Mouse (Mus musculus) retina, embryonic 14.5 days (tissue): ENCODE measurements around the gene Tex44.

ENCODE experiments used
- DNase-seq: peaks from one replicate; pipeline ENCODE4 v3.0.0-alpha.2; 2015; ENCODE audit warnings: low spot score

Gene Tex44

DNA sequence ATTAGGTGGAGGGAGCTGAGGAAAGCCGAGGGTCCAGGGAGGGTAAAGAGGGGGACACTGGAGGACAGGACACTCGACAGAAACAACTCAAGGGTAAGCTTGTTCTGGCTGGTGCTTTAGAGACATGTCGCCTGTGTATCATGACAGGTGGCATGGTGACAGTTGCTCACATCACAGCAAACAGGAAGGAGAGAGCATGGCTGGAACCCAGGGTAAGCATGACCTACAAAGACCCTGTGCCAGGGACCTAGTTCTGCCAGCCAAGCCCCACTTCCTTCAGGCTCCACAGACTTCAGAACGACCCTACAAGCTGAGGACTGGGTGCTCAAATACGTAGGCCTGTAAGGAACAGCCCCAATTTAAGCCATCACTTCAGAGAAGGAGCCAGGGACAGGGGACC lies 2.2 kb upstream of the Tex44 start:
- no peak for DNase-seq

DNA sequence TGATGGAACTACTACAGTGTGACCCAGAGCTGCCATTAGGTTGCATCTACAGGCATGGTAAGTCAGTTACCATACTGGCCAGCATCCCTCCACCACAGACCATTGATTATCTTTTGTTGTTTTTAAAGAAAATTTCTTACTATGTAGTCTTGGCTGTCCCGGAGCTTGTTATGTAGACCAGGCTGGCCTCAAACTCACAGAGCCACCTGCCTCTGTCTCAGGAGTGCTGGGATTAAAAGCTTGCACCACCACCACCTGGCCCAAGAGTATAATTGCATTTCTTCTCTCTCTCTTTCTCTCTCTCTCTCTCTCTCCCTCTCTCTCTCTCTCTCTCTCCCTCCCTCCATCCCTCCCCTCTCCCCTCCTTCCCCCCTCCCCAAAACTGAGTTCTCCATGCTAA lies 1.8 kb upstream of the Tex44 start:
- no peak for DNase-seq

- DNase-seq, result peak; percentile 48
Measured at GRCm38 (mm10) chr1:86424835-86425547, 1.1 kb upstream of the Tex44 start.

- peak; percentile 90 for DNase-seq
Measured at GRCm38 (mm10) chr1:86430056-86430455, 3.9 kb downstream of the Tex44 start.

GRCm38 (mm10) chr1:86432778-86433177 lies 6.6 kb downstream of the Tex44 start:
- no peak for DNase-seq

GRCm38 (mm10) chr1:86433359-86433758 lies 7.2 kb downstream of the Tex44 start:
- DNase-seq, result no peak

- no peak for DNase-seq
Measured at GRCm38 (mm10) chr1:86434001-86434400, 7.9 kb downstream of the Tex44 start.

- DNase-seq, result peak; percentile 99
Measured at GRCm38 (mm10) chr1:86434439-86435201, 8.5 kb downstream of the Tex44 start.

DNA sequence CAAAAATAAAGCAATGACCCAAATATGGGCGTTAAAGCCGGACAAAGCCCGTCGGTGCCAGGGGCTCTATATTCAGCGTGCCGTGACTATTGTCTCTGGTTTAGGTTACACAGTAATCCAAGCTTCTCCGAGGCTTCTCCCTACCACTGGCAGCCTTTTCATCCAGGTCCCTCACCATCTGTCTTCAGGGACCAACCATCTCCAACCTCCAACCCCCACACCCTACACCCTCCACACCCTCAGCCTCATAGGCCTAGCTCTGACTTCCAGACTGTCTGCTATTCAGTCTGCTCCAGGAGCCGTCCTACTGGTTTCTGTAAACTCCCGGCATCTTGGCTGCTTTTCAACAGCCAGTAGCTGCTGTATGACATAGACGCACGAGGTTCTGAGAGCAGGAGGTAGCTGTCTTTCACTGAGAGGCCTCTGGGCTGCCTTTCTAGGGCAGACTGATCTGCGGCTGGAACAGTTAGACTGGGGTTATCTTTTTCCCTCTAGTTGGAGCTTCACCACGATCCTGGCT lies 9.2 kb downstream of the Tex44 start:
- DNase-seq, result peak; percentile 57

DNA sequence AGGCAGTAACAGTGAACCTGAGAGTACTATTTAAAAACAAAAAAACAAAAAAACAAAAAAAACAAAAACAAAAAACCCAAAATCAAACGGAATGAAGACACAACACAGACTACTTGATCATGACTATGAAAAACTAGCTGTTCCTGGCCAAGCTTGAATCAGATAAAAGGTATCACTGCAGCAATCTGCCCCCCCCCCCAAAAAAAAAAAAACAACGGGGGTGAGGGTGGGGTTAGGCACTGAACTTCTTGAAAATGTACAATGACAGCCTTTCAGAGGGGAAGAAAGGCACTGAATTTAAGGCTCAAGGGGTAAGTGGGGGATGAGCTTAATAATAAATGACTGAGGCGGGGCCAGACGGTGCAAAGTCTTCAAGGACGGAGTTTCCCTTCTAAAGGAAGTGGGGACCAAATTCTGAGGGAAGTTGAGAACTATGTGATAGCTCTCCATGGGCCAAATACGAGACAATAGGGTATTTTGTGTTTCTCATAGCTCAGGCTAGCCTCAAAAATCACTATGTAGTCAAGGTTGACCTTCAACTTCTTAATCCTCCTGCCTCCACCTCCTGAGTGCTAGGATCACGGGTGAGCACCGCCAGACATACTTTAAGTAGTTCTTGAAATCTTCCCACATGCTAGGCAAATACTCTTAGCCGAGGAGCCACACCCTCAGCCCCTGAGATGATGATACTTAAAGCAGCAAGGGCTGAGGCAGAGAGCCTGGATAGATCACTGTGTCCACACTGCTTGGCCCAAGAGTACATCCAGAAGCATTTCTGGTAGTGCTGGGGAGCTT lies 11.3 kb downstream of the Tex44 start:
- DNase-seq, result no peak

GRCm38 (mm10) chr1:86438014-86438319 lies 11.8 kb downstream of the Tex44 start:
- DNase-seq, result no peak

DNA sequence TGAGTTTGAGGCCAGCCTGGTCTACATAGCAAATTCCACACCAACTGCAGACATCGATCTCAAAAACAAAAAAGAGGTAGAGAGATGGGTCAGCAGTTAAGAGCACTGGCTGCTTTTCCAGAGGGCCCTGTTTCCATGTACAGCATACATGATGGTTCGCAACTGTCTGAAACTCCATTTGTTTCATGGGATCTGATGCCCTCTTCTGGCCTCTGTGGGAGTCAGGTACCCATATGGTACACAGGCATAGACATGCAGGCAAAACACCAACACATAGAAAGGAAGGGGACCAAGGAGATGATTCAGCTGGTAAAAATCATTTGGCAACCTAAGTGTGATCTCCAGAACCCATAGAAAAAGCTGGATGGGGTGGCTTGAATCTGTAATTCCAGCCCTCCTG lies 12.4 kb downstream of the Tex44 start:
- peak; percentile 47 for DNase-seq

DNA sequence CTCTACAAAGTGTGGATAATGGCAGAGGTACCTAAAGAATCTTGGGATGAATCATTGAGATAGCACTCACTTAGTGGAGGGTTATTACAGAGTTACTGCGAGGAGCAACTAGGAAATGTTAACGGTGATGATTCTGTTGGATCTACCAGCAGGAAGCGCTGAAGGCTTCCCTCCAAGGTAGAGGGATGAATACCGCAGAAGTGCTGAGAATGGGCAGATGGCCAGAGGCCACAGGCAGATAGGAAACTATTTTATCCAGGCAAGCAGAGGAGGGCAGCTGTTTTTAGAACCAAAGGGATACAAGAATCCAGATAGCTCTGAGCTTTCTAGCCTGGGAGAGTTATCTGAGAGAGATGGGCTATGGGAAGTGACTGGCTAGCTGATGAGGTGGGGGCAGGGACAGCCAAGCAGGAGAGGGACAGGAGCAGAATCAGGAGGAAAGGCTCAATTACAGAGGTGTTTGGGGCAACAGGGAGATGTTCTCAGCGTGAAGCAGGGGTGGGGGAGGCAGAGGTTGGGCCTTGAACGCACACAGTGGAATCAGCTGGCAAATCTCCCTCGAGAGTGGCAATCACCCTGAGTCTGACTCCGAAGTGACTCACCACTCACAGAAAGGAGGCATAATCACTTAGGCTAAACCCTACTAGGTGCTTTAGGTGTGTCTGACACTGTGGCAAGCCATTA lies 13.5 kb downstream of the Tex44 start:
- no peak for DNase-seq

GRCm38 (mm10) chr1:86440171-86440886 lies 14.2 kb downstream of the Tex44 start:
- DNase-seq, result peak; percentile 98

DNA sequence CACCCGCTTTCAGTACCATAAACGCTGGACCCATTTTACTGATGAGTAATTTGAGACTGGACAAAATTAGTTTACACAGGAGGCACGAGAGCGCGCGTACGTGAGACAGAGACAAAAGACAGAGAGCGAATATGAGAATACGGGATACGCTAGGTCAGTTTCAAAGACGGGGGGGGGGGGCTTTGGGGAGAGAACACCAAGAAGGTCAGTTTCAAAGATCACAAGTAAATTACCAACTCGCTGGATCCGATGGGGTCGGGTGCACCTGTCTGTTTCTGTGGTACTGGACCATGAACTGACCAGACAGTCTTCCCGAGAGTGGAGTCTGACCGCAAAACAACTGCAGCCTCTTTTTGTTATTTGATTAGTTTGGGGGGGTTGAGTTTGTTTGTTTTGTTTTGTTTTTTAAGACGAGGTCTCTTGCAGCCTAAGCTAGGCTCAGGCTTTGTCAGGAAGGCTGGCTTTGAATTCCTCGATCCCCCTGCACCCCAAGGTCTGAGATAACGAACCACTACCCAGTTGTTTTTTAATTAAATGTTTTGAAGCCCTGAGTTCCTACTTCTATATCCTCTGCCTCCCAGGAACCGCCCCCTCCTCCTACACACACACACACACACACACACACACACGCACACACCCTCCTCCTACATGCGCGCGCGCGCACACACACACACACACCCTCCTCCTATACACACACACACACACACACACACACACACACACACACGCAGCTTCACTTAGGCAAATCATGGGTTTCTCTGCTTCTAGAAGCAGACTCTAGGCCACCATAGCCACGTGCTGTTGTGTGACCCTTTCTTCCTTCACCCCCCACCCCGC lies 15.0 kb downstream of the Tex44 start:
- peak; percentile 71 for DNase-seq

- no peak for DNase-seq
Measured at GRCm38 (mm10) chr1:86441724-86441979, 15.5 kb downstream of the Tex44 start.

DNA sequence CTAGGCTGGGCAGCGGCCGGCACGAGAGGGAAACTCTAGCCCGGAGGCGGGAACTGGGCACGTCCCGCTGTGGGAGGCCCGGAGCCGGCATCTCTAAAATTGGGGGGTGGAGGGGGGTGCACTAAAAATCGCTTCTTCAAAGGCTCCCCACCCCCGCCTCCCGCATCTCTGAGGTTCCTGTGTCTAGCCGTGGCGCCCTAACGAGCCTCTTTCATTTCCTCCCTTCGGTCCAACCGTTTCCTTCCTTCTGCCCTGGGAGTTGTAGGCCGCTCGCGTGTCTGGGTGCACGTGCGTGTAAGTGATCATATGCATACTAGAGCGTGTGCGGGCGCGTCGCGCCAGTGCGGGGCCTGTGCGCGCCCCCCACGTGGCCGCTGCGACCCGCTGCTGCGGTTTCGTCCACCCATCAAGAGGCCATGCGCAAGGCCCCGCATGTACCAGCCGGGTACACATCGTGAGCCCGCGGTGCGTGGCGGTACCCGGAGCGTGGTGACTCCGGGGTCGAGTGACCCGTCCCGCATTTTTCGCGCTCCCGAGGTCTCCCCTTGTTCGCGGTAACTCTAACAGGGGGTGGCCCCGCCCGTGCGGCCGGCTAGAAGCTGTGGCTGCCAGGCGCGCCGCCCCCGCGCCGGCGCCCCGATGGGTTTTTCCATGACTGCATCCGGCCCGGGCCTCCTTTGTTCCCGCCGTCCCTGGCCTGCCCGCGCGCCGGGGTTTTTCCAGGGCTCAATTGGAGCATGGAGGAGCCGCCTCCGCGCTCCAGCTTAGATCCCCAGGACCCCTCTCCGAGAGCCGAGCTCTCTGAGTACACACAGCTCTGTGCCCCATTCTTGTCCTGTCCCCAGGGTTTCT lies 16.1 kb downstream of the Tex44 start:
- peak; percentile 87 for DNase-seq

DNA sequence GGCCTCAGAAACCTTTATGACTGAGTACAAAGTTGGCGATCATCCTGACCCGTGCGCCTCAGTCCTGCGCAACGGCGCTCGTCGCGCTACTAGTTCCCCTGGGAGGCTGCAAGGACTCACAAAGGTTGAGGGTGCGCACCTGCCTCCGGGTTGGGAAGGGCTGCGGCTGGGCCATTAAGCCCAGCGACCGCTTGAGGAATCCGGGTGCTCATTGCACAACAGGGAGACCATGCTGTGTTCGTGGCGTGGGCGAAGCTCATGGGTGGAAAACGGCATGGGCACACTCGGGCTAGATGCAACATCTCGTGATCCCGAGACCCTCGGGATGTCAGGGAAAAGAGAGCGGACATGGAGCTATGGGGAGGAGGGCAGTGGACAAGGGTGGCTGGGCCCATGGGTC lies 16.7 kb downstream of the Tex44 start:
- no peak for DNase-seq

GRCm38 (mm10) chr1:86443386-86444172 lies 17.4 kb downstream of the Tex44 start:
- no peak for DNase-seq
